Mouse (Mus musculus) embryo, embryonic 10.5 days (tissue): Measurements from ENCODE around the gene Atad2b.
"Not testable (repeated sequence)": the region's sequence is repeated elsewhere in the genome, so short reads cannot be mapped to it uniquely, and the experiment has no call there.

Source experiments
- DNase-seq: peaks from one replicate; pipeline ENCODE4 v3.0.0-alpha.2; 2015; ENCODE audit warnings: low spot score

Gene Atad2b

GRCm38 (mm10) chr12:4916994-4917804 lies at the start of gene Atad2b:
TSS of gene Atad2b (plus strand) at chr12:4917353.
- DNase-seq = peak; percentile 96

DNA sequence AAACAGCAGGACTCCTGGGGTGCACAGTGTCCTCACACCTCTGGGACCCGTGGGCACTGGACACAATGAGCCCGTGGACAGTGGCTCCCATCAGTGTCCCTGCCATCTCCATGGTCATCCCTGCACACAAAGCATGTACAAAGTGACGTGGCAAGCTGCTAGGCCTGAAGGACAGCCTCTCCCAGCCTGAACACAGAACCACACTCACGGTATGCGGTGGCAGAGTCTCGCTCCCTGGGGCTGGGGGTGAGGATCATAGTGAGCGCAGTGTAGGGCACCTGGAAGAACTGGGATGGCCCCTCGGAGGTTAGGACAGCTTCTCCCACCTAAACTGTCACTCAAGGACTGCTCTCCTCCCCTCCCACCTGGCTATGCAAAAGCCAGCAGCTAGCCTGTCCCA lies 48.2 kb upstream of the Atad2b start:
- DNase-seq = no peak

GRCm38 (mm10) chr12:4871260-4871659 lies 45.9 kb upstream of the Atad2b start:
- DNase-seq = no peak

- DNase-seq = no peak
Observed at GRCm38 (mm10) chr12:4872273-4872672, 44.9 kb upstream of the Atad2b start.

DNA sequence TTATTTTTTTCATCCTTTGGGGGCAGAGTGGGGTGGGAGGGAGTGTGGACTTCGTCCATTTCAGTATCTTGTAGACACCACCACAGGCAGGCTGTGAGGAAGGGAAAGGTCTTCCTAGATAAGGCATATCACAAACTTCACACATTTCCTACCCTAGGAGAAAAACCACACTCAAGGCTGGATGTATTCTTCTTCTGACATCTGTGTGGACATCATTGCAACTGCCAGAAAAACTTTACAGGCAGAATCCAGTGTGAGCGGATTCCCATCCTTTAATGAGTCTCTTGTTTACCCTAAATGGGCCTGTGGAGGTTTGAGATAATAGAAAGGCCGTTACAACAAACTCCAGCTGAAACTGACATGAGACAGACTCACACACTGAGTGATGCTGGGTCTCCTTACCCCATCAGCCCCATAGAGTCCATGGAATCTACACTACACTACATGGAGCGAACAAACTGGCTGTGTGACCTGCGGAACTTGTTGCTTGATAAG lies 44.1 kb upstream of the Atad2b start:
- no peak for DNase-seq

DNA sequence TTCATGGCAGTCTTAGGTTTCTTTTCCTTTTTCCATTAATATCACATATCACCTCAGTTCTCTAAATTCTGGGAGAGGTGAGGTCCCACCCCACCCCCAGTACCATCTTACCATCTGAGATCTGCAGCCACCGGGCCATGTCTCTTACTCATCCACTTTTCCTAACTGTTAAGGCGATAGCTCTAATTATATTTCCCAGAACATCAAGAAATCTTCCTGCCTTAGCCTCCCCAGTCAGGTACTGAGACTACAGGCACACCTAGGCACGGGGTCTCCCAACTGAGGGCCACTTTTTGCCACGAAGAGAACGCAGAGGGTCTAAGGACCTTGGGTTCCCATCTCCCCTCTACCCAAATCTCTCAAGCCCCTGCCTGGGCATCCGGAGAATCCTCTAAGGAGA lies 43.6 kb upstream of the Atad2b start:
- no peak for DNase-seq

DNA sequence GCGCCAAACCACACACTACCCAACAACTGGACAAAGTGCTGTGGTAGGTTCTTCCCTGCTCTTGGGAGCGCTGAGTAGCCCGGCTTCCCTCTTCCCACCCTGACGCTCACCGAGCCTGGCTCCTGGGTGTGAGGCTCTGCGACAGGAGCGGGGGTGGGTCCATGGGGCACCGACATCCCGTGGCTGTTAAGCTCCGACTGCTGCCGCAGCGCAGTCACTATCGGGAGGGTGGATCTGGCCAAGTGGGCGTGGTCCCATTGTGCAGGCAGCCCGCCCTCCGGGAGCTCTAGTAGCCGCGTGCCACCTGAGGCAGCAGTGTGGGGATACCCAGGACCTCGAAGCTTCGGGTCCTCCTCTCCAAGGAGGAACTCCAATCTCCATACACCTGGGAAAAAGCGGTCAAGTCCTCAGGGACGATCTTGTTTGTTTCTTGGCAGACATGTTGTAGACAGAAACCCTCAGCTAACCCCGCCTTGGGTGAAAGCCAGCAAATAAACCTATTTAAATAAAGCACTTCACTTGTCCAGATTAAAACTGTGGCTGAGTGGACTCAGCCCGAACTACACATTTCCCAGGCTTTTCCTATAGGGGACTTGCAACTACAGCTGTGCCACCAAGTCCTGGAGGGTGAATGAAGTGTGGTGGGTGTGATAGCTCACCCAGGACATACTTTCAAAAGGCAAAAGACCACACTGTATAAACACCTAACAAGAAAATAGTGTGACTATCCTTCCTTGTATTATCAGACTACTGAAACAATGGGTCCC lies 42.8 kb upstream of the Atad2b start, which contains the start of gene Mfsd2b:
Gene Mfsd2b (minus strand): TSS at position 199 of the 767 bp plus-strand sequence.
- peak; percentile 81 for DNase-seq

GRCm38 (mm10) chr12:4875623-4876022 lies 41.5 kb upstream of the Atad2b start:
- no peak for DNase-seq

GRCm38 (mm10) chr12:4878296-4878783 lies 38.8 kb upstream of the Atad2b start:
- DNase-seq = no peak

GRCm38 (mm10) chr12:4879048-4879447 lies 38.1 kb upstream of the Atad2b start:
- DNase-seq = no peak

DNA sequence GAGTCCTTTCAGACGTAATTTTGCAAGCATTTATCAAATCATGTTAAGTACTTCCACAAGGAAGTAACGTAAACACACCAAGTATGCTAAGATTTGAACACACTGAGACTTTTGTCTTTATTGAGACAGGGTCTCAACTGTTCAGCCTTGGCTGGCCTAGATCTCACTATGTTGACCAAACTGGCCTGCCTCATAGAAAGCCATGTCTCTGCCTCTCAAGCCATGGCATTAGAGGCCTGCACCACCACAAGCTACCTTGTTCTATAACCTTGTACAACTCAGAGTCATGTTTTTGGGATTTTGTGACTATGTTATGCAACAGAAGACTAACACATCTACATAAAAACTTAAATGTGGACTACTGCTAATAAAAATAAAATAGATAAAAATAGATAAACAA lies 35.1 kb upstream of the Atad2b start:
- no peak for DNase-seq

DNA sequence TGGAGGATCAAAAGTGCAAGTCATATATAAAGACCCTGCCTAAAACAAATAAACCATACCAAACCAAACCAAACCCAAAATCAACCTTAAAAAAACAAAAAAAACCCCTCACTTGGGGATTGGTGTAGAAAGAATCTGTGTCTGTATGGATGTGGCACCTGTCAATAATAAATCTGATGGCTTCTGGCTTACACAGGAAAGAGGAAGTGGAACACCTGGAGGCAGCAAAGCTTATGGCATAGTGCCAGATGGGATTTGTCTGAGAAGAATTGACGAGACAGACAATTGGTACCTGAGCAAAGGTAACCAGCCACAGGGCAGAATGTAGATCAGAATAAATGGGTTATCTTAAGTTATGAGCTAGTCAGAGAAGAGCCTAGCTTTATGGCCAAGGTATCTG lies 32.1 kb upstream of the Atad2b start:
- no peak for DNase-seq

DNA sequence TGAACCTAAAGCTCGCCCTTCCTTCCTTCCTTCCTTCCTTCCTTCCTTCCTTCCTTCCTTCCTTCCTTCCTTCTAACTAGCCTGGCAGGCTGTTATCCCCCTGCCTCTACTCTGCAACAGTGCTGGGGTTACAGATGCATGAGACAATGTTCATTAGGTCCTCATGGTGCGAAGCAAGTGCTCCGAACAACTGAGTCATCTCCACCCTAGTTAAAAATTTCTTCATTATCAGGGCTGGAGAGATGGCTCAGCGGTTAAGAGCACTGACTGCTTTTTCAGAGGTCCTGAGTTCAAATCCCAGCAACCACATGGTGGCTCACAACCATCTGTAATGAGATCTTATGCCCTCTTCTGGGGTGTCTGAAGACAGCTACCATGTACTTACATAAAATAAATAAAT lies 30.6 kb upstream of the Atad2b start:
- not testable (repeated sequence) for DNase-seq

GRCm38 (mm10) chr12:4888739-4889138 lies 28.4 kb upstream of the Atad2b start:
- DNase-seq = no peak

- DNase-seq = no peak
Observed at GRCm38 (mm10) chr12:4889251-4889650, 27.9 kb upstream of the Atad2b start.

GRCm38 (mm10) chr12:4889891-4890290 lies 27.3 kb upstream of the Atad2b start:
- no peak for DNase-seq

DNA sequence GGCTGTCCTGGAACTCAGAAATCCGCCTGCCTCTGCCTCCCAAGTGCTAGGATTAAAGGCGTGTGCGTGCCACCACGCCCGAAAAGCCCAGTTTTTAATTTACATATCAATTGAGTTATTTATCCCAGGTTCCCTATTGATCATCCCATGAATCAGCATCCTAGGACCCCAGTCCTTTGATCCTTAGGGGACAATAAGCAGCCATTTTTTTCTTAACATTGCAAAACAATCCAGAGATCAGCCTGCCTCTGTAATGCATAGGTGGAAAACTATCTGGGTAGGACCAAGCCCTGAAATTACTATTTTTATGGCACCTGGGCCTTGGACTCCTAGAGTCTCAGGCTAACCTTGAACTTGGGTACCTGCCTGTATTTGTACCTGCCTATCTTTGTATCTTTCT lies 19.1 kb upstream of the Atad2b start:
- DNase-seq = no peak

GRCm38 (mm10) chr12:4905946-4906345 lies 11.2 kb upstream of the Atad2b start:
- DNase-seq = peak; percentile 29

DNA sequence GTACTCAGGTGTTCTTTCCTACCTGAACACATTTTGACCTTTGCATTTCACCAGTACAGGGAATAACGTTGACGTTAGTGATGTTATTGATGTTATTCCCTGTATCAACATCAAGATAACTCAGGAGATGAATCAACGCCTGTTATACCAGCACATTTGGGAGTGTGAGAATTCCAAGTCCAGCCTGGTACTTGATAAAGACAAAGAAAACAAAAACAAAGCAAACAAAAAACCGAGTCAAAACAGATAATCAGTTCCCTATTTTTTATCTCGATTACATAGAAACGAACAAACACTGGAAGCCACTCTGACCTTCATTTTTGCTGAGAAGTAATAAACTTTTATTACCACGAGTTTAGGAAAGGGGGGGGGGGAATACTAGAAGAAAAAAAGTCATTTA lies 10.7 kb upstream of the Atad2b start:
- DNase-seq = no peak

DNA sequence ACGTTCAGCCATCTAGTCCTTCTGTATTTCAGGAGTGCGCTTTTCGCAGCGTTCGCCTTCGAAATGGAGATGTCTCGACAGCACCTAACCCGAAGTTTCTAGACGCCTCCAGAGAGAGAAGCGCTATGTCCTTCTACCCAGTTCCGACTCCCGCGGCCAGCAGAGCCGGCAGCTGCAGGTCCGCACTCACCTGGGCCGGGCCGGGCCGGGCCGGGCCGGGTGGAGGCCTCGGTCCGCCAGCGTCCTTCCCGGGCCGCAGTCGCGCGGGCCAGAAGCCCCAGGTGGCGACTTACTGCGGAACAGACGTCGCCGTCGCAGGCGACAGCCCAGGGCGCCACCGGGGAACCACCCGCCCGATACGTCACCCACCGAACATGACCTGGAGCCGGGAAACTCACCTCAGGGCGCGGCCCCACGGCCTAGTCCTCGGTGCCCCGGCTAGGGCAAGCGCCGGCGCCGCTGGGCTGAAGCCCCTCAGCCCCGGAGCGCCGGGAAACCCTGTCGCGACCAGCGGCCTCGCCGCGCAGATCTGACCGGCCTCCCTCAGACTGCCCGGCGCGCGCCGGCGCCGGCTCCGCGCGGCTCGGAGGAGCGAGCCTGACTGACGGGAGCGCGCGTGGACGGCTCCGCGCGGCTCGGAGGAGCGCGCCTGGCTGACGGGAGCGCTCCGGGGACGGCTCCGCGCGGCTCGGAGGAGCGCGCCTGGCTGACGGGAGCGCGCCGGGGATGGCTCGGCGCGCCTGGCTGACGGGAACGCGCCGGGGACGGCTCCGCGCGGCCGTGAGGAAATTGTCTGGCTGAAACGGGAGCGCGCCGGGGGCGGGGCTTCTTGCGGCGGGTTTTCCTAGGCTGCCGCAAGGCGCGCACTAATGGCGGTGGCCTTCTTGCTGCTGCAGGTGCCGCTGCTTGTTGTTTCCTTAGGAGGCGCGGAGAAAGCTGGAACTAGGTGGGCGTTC lies 9.9 kb upstream of the Atad2b start, which contains the start of gene Ubxn2a:
Gene Ubxn2a (minus strand): TSS at position 755 of the 956 bp plus-strand sequence.
- peak; percentile 93 for DNase-seq

- no peak for DNase-seq
Observed at GRCm38 (mm10) chr12:4908391-4908790, 8.8 kb upstream of the Atad2b start.

DNA sequence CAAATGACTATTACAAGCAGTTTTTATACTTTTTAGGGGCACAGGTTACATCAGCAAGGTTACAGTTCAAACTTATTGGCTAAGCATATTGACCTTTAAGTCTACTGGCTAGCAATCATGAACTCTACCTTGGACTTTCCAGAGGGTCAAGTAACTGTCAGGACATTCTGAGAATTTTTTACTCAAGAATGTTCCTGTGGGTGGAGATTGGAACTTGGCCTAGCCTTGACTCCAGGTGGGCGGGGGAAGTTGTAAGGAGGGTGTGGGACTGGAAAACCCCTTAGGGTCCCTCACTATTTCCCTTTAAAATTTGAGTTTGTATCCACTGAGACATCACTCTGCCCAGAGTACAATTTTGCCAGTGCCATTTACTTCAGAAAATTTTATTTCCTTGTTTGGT lies 6.7 kb upstream of the Atad2b start:
- DNase-seq = not testable (repeated sequence)
